Mouse (Mus musculus) midbrain, embryonic 16.5 days (tissue): ENCODE results near the gene Mtcl1. TPM values are rescaled to one million over a fixed set of nuclear protein-coding genes. Genes with fewer than 3 reads are reported as not detected.

Source experiments
- ATAC-seq: fragments of 200-750 bp; cut with Nextera tagmentation; 2 replicates; pipeline ENCODE4 v1.8.0; 2017; ENCODE audit warnings: moderate TSS enrichment
- H3K27ac ChIP-seq: fragments of 300-500 bp; sonication (generic); 2 replicates; pipeline ENCODE4 v1.5.1; 2014; ENCODE audit warnings: mild to moderate bottlenecking, low read length, mixed read lengths
- H3K27me3 ChIP-seq: fragments of 300-500 bp; sonication (generic); 2 replicates; pipeline ENCODE4 v1.6.1; 2014; ENCODE audit warnings: low read depth, low read length, mixed read lengths; ENCODE audit not compliant: control insufficient read depth, insufficient read depth
- H3K36me3 ChIP-seq: fragments of 300-500 bp; sonication (generic); 2 replicates; pipeline ENCODE4 v1.6.1; 2014; ENCODE audit warnings: mild to moderate bottlenecking, low read length, moderate library complexity, mixed read lengths; ENCODE audit not compliant: control insufficient read depth, insufficient read depth
- H3K4me1 ChIP-seq: fragments of 300-500 bp; sonication (generic); 2 replicates; pipeline ENCODE4 v1.6.1; 2014; ENCODE audit warnings: mild to moderate bottlenecking, low read length, mixed read lengths; ENCODE audit not compliant: control insufficient read depth, insufficient read depth
- H3K4me2 ChIP-seq: fragments of 300-500 bp; sonication (generic); 2 replicates; pipeline ENCODE4 v1.6.1; 2014; ENCODE audit warnings: mild to moderate bottlenecking, low read length, mixed read lengths
- H3K4me3 ChIP-seq: fragments of 300-500 bp; sonication (generic); 2 replicates; pipeline ENCODE4 v1.5.1; 2014; ENCODE audit warnings: low read depth, mild to moderate bottlenecking, low read length, moderate library complexity, mixed read lengths
- H3K9ac ChIP-seq: fragments of 300-500 bp; sonication (generic); 2 replicates; pipeline ENCODE4 v1.6.1; 2014; ENCODE audit warnings: low read depth, low read length, mixed read lengths
- H3K9me3 ChIP-seq: fragments of 300-500 bp; sonication (generic); replicated peaks from 2 replicates; pipeline ENCODE4 v1.6.1; 2014; ENCODE audit warnings: mild to moderate bottlenecking, low read length, mixed read lengths; ENCODE audit not compliant: control insufficient read depth, poor library complexity, severe bottlenecking
- WGBS: fragments of 180-500 bp; shearing (Covaris S2); extraction: QIAGEN DNeasy Blood & Tissue Kit; methylation state at CpG from one replicate; pipeline ENCODE4 v1.1.7; 2014; 5-methylcytosine and 5-hydroxymethylcytosine counted together
- polyA plus RNA-seq: library from polyadenylated mRNA; unstranded; fragments of >200 nt; fragmentation: Nextera tagmentation; extraction: Ambion mirVana; gene quantifications from 2 replicates; pipeline ENCODE4 v1.2.1, GENCODE M21; 2015

Gene Mtcl1
- polyA plus RNA-seq, 1 experiment from 2014 or later: 29.4 TPM

DNA sequence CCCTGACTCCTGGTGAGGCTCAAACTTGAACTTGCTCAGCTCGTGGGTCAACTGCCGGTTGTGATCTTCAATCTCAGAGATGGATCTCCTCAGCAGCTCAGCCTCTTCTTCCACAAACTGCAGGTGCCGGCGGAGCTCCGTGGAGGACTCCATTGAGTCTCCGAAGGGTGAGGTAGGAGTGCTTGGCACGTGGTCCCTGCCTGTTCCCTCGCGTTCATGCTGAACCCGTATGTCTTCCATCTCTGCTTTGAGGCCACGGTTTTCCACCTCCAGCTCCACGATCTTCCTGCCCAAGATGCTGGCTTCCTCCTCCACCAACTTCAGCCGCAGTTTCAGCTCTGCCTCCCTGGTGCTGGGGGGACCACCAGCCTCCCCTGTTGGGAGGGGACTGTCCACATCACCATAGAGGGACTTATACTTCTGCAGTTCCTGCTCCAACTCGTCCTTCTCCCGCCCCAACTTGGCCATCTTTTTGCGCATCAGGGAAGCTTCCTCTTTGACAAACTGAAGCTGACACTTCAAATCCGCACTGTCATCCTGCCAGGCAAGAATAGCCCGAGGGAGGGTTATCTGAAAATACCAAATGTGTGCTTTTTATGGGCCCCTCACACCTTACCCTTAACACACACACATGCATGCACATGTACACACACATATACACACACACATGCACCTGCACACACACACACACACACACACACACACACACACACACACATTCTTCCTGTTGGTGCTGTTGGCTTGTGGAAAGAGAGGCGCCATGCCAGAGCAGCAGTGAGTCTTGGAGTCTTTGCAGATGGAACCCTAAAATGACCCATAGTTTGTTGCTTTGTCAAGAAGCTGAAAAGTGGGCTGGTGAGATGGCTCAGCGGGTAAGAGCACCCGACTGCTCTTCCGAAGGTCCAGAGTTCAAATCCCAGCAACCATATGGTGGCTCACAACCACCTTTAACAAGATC is 69.4 kb downstream of the Mtcl1 start:
- Histone ChIP-seq H3K4me3 (no peak overlapping the region), H3K4me2 (no peak overlapping the region), H3K27ac (no peak overlapping the region), H3K27me3 (no peaks in the 10 kb centered on the region), H3K36me3 (peaks cover 12% of the 10 kb centered on the region), H3K4me1 (no peaks in the 10 kb centered on the region), H3K9me3 (no peaks in the 10 kb centered on the region), H3K9ac (no peak overlapping the region)
- ATAC-seq: no peak
- WGBS: 96% methylated on average over 22 of the region's 22 CpGs

DNA sequence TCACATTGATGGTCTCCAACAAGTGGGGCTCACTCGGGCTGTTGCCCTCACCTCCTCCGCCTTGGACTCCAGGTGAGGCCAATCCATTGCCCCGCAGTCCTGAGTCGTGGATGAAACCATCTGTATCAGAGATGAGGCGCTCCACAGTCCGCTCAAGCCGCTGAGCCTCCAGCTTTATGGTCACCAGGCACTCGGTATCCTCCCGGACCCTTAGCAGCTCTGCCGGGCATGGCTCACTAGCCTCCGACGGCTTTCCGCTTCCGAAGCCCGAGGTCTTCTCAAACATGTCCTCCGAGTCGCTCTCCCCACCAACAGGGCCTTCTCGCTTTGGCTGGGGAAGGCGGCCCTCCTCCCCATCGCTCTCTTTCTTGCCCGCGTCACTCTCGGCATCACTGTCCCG is 70.2 kb downstream of the Mtcl1 start:
- no peak for ATAC-seq
- no peaks in the 10 kb centered on the region for H3K4me1 ChIP-seq
- H3K27me3 ChIP-seq: no peaks in the 10 kb centered on the region
- no peak overlapping the region for H3K9ac ChIP-seq
- no peak overlapping the region for H3K4me2 ChIP-seq
- H3K27ac ChIP-seq: no peak overlapping the region
- peaks cover 12% of the 10 kb centered on the region for H3K36me3 ChIP-seq
- 95% methylated on average over 24 of the region's 24 CpGs for WGBS
- no peak overlapping the region for H3K4me3 ChIP-seq
- H3K9me3 ChIP-seq: no peaks in the 10 kb centered on the region

DNA sequence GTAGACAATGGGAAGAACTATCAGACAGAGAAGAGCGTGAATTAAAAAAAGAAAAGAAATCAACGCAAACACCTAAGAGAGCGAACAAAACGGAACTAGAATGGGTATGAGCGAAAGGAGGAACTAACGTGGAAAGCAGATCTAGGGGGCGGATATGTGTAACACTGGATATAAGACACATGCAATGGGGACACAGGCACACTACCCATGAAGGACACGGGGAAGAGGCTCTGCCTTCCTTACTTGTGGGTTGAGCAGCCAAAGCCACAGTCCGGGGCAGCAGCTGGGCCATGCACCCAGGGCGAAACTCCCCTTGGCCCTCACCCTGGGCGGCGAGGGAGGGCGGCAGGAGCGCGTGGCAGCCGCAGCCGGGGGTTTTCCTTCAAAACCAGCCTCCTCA is 71.4 kb downstream of the Mtcl1 start:
- Histone ChIP-seq H3K4me3 (no peak overlapping the region), H3K9ac (no peak overlapping the region), H3K27me3 (no peaks in the 10 kb centered on the region), H3K36me3 (peaks cover 12% of the 10 kb centered on the region; the same call in 1 of the 2 replicates), H3K4me2 (no peak overlapping the region), H3K27ac (no peak overlapping the region), H3K4me1 (no peaks in the 10 kb centered on the region), H3K9me3 (no peaks in the 10 kb centered on the region)
- no peak for ATAC-seq
- WGBS: 86% methylated on average over 17 of the region's 17 CpGs

DNA sequence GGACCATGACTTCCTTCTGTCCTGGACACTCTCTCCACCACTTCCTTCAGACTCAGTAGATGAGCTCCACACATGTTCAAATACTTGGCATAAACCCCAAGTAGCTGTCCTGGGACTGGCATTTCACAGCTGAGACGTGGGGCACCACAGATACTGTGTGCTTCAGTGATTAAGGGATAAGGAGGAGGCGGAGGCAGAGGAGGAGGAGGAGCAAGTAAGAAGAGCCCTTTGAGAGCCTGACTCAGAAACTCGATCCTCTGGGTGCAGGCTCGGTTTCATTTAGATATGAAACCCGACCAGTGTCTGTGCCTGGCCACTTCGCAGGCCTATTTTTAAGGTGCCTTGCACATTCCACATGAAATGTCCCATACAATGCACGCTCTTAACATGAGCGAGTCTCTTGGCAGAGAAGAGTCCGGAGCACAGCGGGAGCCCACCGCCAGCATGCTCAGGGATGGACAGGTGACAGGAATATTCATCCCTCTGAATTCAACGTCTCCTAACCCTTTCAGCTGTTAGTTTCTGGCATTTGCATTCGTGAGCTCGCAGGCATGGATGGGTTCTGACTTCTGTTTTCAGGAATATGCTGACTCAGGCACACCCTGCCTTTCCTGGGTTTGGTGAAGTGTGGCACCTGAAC is 74.8 kb downstream of the Mtcl1 start:
- Histone ChIP-seq H3K4me2 (no peak overlapping the region), H3K4me1 (no peaks in the 10 kb centered on the region), H3K9me3 (no peaks in the 10 kb centered on the region), H3K27me3 (no peaks in the 10 kb centered on the region), H3K4me3 (no peak overlapping the region), H3K36me3 (peaks cover 9% of the 10 kb centered on the region; the same call in 1 of the 2 replicates), H3K9ac (no peak overlapping the region), H3K27ac (no peak overlapping the region)
- 57% methylated on average over 14 of the region's 14 CpGs for WGBS
- ATAC-seq: no peak

DNA sequence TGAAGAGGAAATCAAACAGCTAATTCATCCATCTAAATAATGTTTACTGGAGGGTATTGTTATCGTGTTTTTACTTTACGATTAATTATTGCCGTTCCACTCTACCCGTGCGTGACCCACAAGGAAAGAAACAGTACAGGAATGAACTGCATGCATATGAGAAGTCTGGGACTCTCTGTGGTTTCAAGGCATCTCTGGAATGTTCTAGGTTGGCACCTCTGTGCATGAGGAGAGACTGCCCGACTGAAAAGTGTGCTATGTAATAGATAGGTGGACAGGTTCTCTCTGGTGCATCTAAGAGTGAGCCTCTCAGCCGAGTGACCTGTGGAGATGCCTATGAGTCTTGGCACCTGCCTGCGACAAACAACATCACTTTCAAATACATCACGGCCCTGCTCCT is 78.7 kb downstream of the Mtcl1 start:
- WGBS: 91% methylated on average over 9 of the region's 9 CpGs
- no peaks in the 10 kb centered on the region for H3K4me1 ChIP-seq
- no peaks in the 10 kb centered on the region for H3K27me3 ChIP-seq
- peaks cover 9% of the 10 kb centered on the region; the same call in 1 of the 2 replicates for H3K36me3 ChIP-seq
- no peaks in the 10 kb centered on the region for H3K9me3 ChIP-seq
- no peak overlapping the region for H3K4me3 ChIP-seq
- H3K27ac ChIP-seq: no peak overlapping the region
- no peak overlapping the region for H3K4me2 ChIP-seq
- ATAC-seq: no peak
- H3K9ac ChIP-seq: no peak overlapping the region

DNA sequence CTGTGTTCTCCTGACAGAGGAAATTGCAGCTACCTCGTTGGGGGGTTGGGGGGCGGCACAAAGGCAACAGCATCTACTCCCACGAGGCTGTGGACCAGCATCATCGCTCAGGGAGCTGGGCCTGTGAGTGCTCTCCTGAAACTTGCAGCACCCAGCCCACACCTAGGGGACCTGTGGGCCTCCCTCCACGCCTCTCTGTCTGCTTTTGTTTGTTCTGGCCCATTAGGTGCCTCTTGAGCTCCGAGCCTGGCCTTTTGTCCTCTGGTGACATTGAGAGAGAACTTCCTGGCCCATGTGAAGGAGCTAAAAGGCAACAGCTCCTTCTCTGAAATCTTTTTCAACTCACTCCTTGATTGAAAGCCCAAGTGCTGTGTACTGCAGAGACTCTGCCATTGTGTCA is 79.8 kb downstream of the Mtcl1 start:
- no peak for ATAC-seq
- no peak overlapping the region for H3K4me2 ChIP-seq
- H3K27me3 ChIP-seq: no peaks in the 10 kb centered on the region
- H3K27ac ChIP-seq: no peak overlapping the region
- WGBS: 69% methylated on average over 6 of the region's 6 CpGs
- H3K4me1 ChIP-seq: no peaks in the 10 kb centered on the region
- H3K36me3 ChIP-seq: peaks cover 11% of the 10 kb centered on the region; the same call in 1 of the 2 replicates
- no peak overlapping the region for H3K9ac ChIP-seq
- H3K9me3 ChIP-seq: no peaks in the 10 kb centered on the region
- no peak overlapping the region for H3K4me3 ChIP-seq

DNA sequence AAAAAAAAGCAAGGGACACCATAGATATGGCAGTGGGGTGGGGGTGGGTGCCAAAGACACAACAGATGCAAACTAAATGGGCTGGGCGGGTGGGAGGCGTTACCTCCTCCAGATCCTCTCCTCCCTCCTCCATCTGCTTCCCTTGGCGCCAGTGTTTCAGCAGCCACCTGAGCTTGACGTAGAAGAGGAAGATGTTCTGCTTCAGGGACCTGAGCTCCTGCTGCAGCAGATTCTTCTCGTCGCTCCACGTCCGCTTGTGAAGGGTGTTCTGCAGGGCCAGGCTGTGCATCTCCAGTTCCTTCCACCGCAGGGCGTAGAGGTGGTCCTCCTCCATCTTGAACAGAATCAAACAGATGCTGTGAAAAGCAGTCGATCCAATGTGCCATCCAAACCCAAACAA is 81.4 kb downstream of the Mtcl1 start:
- no peak overlapping the region for H3K9ac ChIP-seq
- H3K4me1 ChIP-seq: no peaks in the 10 kb centered on the region
- H3K4me3 ChIP-seq: no peak overlapping the region
- H3K36me3 ChIP-seq: peaks cover 17% of the 10 kb centered on the region; the same call in 1 of the 2 replicates
- no peak overlapping the region for H3K4me2 ChIP-seq
- H3K27me3 ChIP-seq: no peaks in the 10 kb centered on the region
- WGBS: 92% methylated on average over 10 of the region's 11 CpGs
- no peak overlapping the region for H3K27ac ChIP-seq
- no peaks in the 10 kb centered on the region for H3K9me3 ChIP-seq
- no peak for ATAC-seq

DNA sequence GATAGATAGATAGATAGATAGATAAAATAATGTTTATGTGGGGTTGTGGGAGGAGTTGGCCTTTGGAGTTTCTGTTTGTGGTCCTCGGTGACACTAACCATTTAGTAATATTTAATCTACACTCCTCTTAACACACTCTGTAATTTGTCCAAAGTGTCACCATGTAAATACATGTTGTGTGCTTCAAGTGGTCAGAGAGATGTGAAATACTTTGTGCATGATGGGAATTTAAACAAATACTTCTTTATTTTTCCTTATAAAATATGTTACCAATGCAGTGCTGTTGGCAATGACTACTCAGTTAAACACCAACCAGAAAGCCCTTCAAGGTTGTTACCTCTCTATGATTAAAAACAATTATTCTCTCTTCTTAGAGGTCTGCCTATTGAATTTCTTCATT is 83.9 kb downstream of the Mtcl1 start:
- Histone ChIP-seq H3K9me3 (no peaks in the 10 kb centered on the region), H3K27ac (no peak overlapping the region), H3K27me3 (no peaks in the 10 kb centered on the region), H3K4me3 (no peak overlapping the region), H3K4me2 (no peak overlapping the region), H3K9ac (no peak overlapping the region), H3K4me1 (peaks cover 4% of the 10 kb centered on the region; the same call in 1 of the 2 replicates), H3K36me3 (peaks cover 22% of the 10 kb centered on the region)
- ATAC-seq: no peak
- 96% methylated on average over 1 of the region's 1 CpGs for WGBS

DNA sequence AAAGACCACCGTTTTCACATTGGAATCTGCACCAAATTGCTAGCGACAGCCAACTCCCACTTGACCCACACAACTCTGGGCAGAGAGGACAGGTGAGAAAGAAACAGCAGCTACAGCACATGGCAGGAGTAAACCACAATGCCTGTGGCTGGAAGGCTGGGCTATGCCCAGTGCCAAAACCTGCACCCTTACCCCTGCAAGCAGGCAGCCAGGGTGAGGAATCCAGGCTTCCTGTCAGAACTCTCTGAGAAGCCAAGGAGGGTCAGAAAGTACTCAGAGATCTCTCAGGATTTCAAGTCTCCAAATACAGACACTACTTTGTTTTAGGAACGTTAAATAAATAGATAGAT is 84.3 kb downstream of the Mtcl1 start:
- 93% methylated on average over 3 of the region's 3 CpGs for WGBS
- peaks cover 4% of the 10 kb centered on the region; the same call in 1 of the 2 replicates for H3K4me1 ChIP-seq
- H3K9ac ChIP-seq: no peak overlapping the region
- ATAC-seq: no peak
- H3K36me3 ChIP-seq: peaks cover 22% of the 10 kb centered on the region
- H3K27me3 ChIP-seq: no peaks in the 10 kb centered on the region
- no peaks in the 10 kb centered on the region for H3K9me3 ChIP-seq
- H3K27ac ChIP-seq: no peak overlapping the region
- H3K4me3 ChIP-seq: no peak overlapping the region
- H3K4me2 ChIP-seq: no peak overlapping the region
